Mouse (Mus musculus) heart, postnatal 10 days (tissue): ENCODE data around the gene Mfsd2b. TPM values are rescaled to one million over a fixed set of nuclear protein-coding genes. Genes with fewer than 3 reads are reported as not detected.
A peak's percentile ranks its signal among the peaks of the same experiment; 100 is the strongest.

Experiments used
- DNase-seq, 2 experiments: peaks; one replicate each; pipeline ENCODE4 v3.0.0; 2021
- intact Hi-C: fragments of 180-260 bp; cut with DNase I; formaldehyde crosslinking; loops from one replicate; pipeline ENCODE4 v1.15.1; 2025
- total RNA-seq, 2 experiments: library from RNA; stranded (reverse); gene quantifications; 2 replicates each; pipeline ENCODE4 v1.2.3; 2021

Mfsd2b gene
- total RNA-seq, 2 experiments from 2014 or later: 0.64 to 2.0 TPM

DNA sequence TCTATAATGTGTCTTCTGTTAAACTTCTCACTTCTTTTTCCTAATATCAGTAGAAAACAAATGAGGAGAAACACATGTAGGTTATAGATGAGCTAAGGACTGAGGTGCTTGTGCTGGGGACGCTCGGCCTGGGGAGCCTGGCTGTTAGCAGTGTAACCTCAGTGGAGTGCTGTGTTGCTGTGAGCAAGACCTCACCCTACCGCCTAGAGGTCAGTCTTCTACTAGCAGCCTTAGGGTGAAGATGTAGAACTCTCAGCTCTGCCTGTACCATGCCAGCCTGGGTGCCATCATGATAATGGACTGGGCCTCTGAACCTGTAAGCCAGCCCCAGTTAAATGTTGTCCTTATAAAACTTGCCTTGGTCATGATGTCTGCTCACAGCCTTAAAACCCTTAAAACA lies 46.9 kb downstream of the Mfsd2b start:
- DNase-seq: no peak
- intact Hi-C loops: no loop called here

- peak; percentile 99 to 100 for DNase-seq
- intact Hi-C loops: loop anchor here (1.0 to 5.0 kb wide), 3 partner anchors 23 to 100 kb away; partner anchors contain the start of genes Atad2b, Fam228b, Fkbp1b and Pfn4
Measured at GRCm38 (mm10) chr12:4817361-4818101, 56.6 kb downstream of the Mfsd2b start, which contains the start of gene Sf3b6. Gene Sf3b6, plus strand, starts transcription at chr12:4817544.

- no peak for DNase-seq
- intact Hi-C loops: loop anchor here (1.0 to 5.0 kb wide), 2 partner anchors 48 to 100 kb away; partner anchors contain the start of genes Atad2b, Fam228b and Pfn4
Measured at GRCm38 (mm10) chr12:4816680-4817360, 57.3 kb downstream of the Mfsd2b start.

GRCm38 (mm10) chr12:4813636-4814035 lies 60.5 kb downstream of the Mfsd2b start:
- DNase-seq: peak; percentile 41 to 43
- intact Hi-C loops: no loop called here

Other genes starting within 250 kb of the Mfsd2b start
- gene Fam228a, start 135.9 kb downstream of the Mfsd2b start, total RNA-seq: under 1 TPM in 1 of 2 experiments, not detected in 1; 0.22 TPM
- gene Pfn4, start 105.3 kb downstream of the Mfsd2b start, total RNA-seq: 1 to 10 TPM; 2.8 to 3.0 TPM
- 1 to 10 TPM; 3.3 to 3.4 TPM for gene Fam228b, start 105.1 kb downstream of the Mfsd2b start, total RNA-seq
- 10 to 100 TPM; 59.5 to 62.1 TPM for gene Sf3b6, start 56.8 kb downstream of the Mfsd2b start, total RNA-seq
- gene Fkbp1b, start 32.8 kb downstream of the Mfsd2b start, total RNA-seq: 1 to 10 TPM; 3.6 to 4.0 TPM
- 1 to 10 TPM; 8.7 to 9.1 TPM for gene Wdcp, start 31.1 kb downstream of the Mfsd2b start, total RNA-seq
- 10 to 100 TPM; 49.3 to 54.5 TPM for gene Ubxn2a, start 33.3 kb upstream of the Mfsd2b start, total RNA-seq
- gene Atad2b, start 43.0 kb upstream of the Mfsd2b start, total RNA-seq: 10 to 100 TPM; 25.6 to 30.0 TPM